In the genomic region with DNA sequence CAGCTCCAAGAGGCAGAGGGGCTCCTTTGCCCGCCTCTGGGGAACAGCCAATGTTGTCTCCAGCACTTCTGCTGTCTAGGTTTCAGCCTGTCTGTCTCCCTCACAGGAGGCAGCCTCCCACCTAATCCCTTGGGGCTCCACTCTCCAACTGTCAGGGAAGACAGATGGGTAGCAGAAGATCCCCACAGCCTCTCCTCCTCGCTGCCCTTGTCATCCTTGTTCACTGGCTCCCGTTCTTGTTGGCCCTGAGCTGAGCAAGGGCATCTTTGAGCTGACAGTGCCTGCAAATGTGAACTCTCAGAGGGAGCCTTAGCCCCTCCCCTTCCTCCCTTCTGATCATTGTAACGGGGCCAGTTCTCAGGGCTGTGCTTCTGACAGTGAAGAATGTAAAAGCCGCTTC, we compare ENCODE assay signal across 8 mouse cellular contexts. TPM values are rescaled to one million over a fixed set of nuclear protein-coding genes. Genes with fewer than 3 reads are reported as not detected.
DNase-seq lines count a peak whose midpoint lies in the region; ATAC-seq and TF ChIP-seq lines count a peak whose summit lies in the region.

No protein-coding gene starts in this region.

- H3K27me3 ChIP-seq in heart, postnatal 0 days (ENCODE audit: control insufficient read depth, insufficient read depth, low read length): no peaks in the 10 kb centered on the region
- no peaks in the 10 kb centered on the region for H3K27me3 ChIP-seq in limb, embryonic 12.5 days
- H3K27me3 ChIP-seq in stomach, embryonic 14.5 days (ENCODE audit: control insufficient read depth, insufficient read depth, low read length): no peaks in the 10 kb centered on the region

- ATAC-seq in heart, postnatal 0 days (ENCODE audit: insufficient read depth, low read depth): no peak
- ATAC-seq in limb, embryonic 12.5 days (ENCODE audit: insufficient number of reproducible peaks, insufficient read depth, low FRiP score, low TSS enrichment, low read depth): no peak
- peak; percentile 68; the same call in 1 of the 2 replicates for ATAC-seq in stomach, embryonic 14.5 days (ENCODE audit: insufficient number of reproducible peaks, insufficient read depth, low FRiP score, low read depth)
- no peak for ATAC-seq in activated CD4-positive, CD25-positive, alpha-beta regulatory T cell, adult 4 months

- no peak overlapping the region for H3K9ac ChIP-seq in heart, postnatal 0 days (replicated peaks; ENCODE audit: low read depth, low read length)
- no peak overlapping the region for H3K9ac ChIP-seq in limb, embryonic 12.5 days (replicated peaks)
- H3K9ac ChIP-seq in stomach, embryonic 14.5 days (replicated peaks; ENCODE audit: low read depth, low read length): no peak overlapping the region

- H3K27ac ChIP-seq in heart, postnatal 0 days (ENCODE audit: low read depth): no peak overlapping the region
- H3K27ac ChIP-seq in limb, embryonic 12.5 days: no peak overlapping the region
- no peak overlapping the region for H3K27ac ChIP-seq in stomach, embryonic 14.5 days (ENCODE audit: low read length)

- peak overlapping the region; percentile 39 for H3K4me2 ChIP-seq in heart, postnatal 0 days (ENCODE audit: low read depth, low read length)
- peak overlapping the region; percentile 33 for H3K4me2 ChIP-seq in limb, embryonic 12.5 days
- H3K4me2 ChIP-seq in stomach, embryonic 14.5 days (replicated peaks; ENCODE audit: low read depth, low read length): peak overlapping the region; percentile 46

- no peak for TF ChIP-seq CTCF in heart, postnatal 0 days (IDR thresholded peaks at IDR 0.05; ENCODE audit: low read depth)

- H3K36me3 ChIP-seq in heart, postnatal 0 days (replicated peaks; ENCODE audit: control insufficient read depth, insufficient read depth, low read length): no peaks in the 10 kb centered on the region
- no peaks in the 10 kb centered on the region for H3K36me3 ChIP-seq in limb, embryonic 12.5 days
- H3K36me3 ChIP-seq in stomach, embryonic 14.5 days (ENCODE audit: control insufficient read depth, insufficient read depth, low read length): no peaks in the 10 kb centered on the region

- H3K4me3 ChIP-seq in heart, postnatal 0 days (ENCODE audit: low read depth, low read length): 0 out of 2 replicates have a peak overlapping the region, but pooled peaks have one; percentile 4
- H3K4me3 ChIP-seq in limb, embryonic 12.5 days (replicated peaks): no peak overlapping the region
- H3K4me3 ChIP-seq in stomach, embryonic 14.5 days (ENCODE audit: low read depth, low read length): no peak overlapping the region

- TF ChIP-seq EP300 in heart, postnatal 0 days (IDR thresholded peaks at IDR 0.05; ENCODE audit: low read depth): no peak

- 10% methylated on average over 5 of the region's 5 CpGs for WGBS in heart, postnatal 0 days
- WGBS in limb, embryonic 12.5 days: 5% methylated on average over 5 of the region's 5 CpGs
- WGBS in stomach, embryonic 14.5 days: 5% methylated on average over 5 of the region's 5 CpGs

- H3K9me3 ChIP-seq in heart, postnatal 0 days (replicated peaks; ENCODE audit: control insufficient read depth, low read length): no peaks in the 10 kb centered on the region
- H3K9me3 ChIP-seq in limb, embryonic 12.5 days: no peaks in the 10 kb centered on the region
- H3K9me3 ChIP-seq in stomach, embryonic 14.5 days (ENCODE audit: control insufficient read depth, low read depth, low read length): no peaks in the 10 kb centered on the region

- 0 out of 2 replicates have a peak, but pooled peaks cover 4% of the 10 kb centered on the region for H3K4me1 ChIP-seq in heart, postnatal 0 days (ENCODE audit: control insufficient read depth, insufficient read depth)
- H3K4me1 ChIP-seq in limb, embryonic 12.5 days (replicated peaks): peaks cover 13% of the 10 kb centered on the region
- H3K4me1 ChIP-seq in stomach, embryonic 14.5 days (ENCODE audit: control insufficient read depth, insufficient read depth, low read length): peaks cover 9% of the 10 kb centered on the region; the same call in 1 of the 2 replicates

- DNase-seq in cerebellum, postnatal 10 days: peak; percentile 47 to 57
- DNase-seq in cerebellum, adult 8-10 months: no peak
- DNase-seq in lung, postnatal 10 days: peak; percentile 19
- DNase-seq in lung, adult 18-20 months: no peak
- DNase-seq in heart, postnatal 0 days (ENCODE audit: low spot score): no peak

RNA-seq across cellular contexts. Expression of gene Ric8b, which starts 13.7 kb away (rescaled TPM):
- 18.3 and 22.7 TPM in 2 replicates for total RNA-seq in heart, postnatal 0 days (2014; rRNA removed; ENCODE audit: low replicate concordance)
- 10.5 and 12.8 TPM in 2 replicates for polyA plus RNA-seq in heart, postnatal 0 days (2015; fragmentation: Nextera tagmentation; extraction: Ambion mirVana)
- 30.3 and 34.4 TPM in 2 replicates for polyA plus RNA-seq in limb, embryonic 12.5 days (2016; fragmentation: Nextera tagmentation; extraction: Ambion mirVana)
- polyA plus RNA-seq in stomach, embryonic 14.5 days (2014; fragmentation: Nextera tagmentation; extraction: Ambion mirVana): 21.9 and 22.2 TPM in 2 replicates
- 1 to 10 TPM; 5.6 to 7.4 TPM for polyA plus RNA-seq in activated CD4-positive, CD25-positive, alpha-beta regulatory T cell, adult 4 months (2017; shearing (Covaris generic))

Comparison
In these comparisons a context has a peak if more than half of its experiments do, and no peak if none do; other contexts are left out.
1. DNase-seq: peak in cerebellum, postnatal 10 days (2 of 2) and lung, postnatal 10 days (single experiment); none in cerebellum, adult 8-10 months (single experiment), lung, adult 18-20 months (0 of 2) and heart, postnatal 0 days (single experiment).
2. Peak in every context shown above with its lines, with median percentiles within 50 percentile points of each other: H3K4me2 ChIP-seq.